Comparison of ENCODE assay signal across 38 mouse cellular contexts in genomic region chr7:44268117-44268516, GRCm38 (mm10). TPM values are rescaled to one million over a fixed set of nuclear protein-coding genes. Genes with fewer than 3 reads are reported as not detected.
"Had no signal": no experiment of that assay in that cellular context is flagged by ENCODE, and none has a peak within 500 bp of the region (broad histone marks: within the 10 kb centered on the region; RNA-seq: fewer than 3 reads in every experiment).

No protein-coding gene starts in this region.

- H3K4me2 ChIP-seq: heart, embryonic 11.5 days; heart, embryonic 13.5 days; heart, embryonic 15.5 days; hindbrain, embryonic 14.5 days; intestine, embryonic 15.5 days; limb, embryonic 12.5 days; liver, embryonic 11.5 days; liver, embryonic 13.5 days had no signal

- H3K9me3 ChIP-seq: heart, embryonic 13.5 days; heart, embryonic 15.5 days; hindbrain, embryonic 10.5 days; intestine, embryonic 15.5 days; limb, embryonic 10.5 days; limb, embryonic 12.5 days; liver, embryonic 13.5 days had no signal

- H3K4me3 ChIP-seq: gastrocnemius, adult 2 months; heart, adult 2 months; heart, embryonic 13.5 days; heart, embryonic 15.5 days; hindbrain, embryonic 10.5 days; intestine, embryonic 15.5 days; layer of hippocampus, adult 2 months; left cerebral cortex, adult 2 months; limb, embryonic 10.5 days; limb, embryonic 12.5 days; liver, embryonic 13.5 days had no signal

- H3K4me1 ChIP-seq: heart, embryonic 13.5 days had no signal

- H3K27ac ChIP-seq: gastrocnemius, adult 2 months; heart, adult 2 months; heart, embryonic 13.5 days; heart, embryonic 15.5 days; hindbrain, embryonic 10.5 days; hindbrain, embryonic 14.5 days; intestine, embryonic 15.5 days; layer of hippocampus, adult 2 months; left cerebral cortex, adult 2 months; limb, embryonic 10.5 days; limb, embryonic 12.5 days; liver, embryonic 13.5 days had no signal

- DNase-seq: gastrocnemius, adult 2 months; gastrocnemius, postnatal 10 days; gastrocnemius, postnatal 25 days; heart, adult 2 months; heart, postnatal 14 days; heart, postnatal 4 days; kidney, adult 18-20 months; kidney, adult 8-10 months; kidney, postnatal 10 days; kidney, postnatal 25 days; kidney, postnatal 4 days; liver; liver, embryonic 13.5 days had no signal

- H3K9ac ChIP-seq: heart, embryonic 13.5 days; heart, embryonic 15.5 days; hindbrain, embryonic 14.5 days; intestine, embryonic 15.5 days; limb, embryonic 12.5 days; liver, embryonic 13.5 days had no signal

- ATAC-seq: hindbrain, embryonic 16.5 days; inflammation-experienced regulatory T-cells, adult 6 months; intestine, embryonic 15.5 days; intestine, postnatal 0 days had no signal

- H3K36me3 ChIP-seq: heart, embryonic 13.5 days; heart, embryonic 15.5 days; hindbrain, embryonic 10.5 days; intestine, embryonic 15.5 days; limb, embryonic 10.5 days; limb, embryonic 12.5 days; liver, embryonic 13.5 days had no signal

RNA-seq across cellular contexts. Expression of gene Gm15517, which starts 6.9 kb away (rescaled TPM):
- total RNA-seq: gastrocnemius, adult 2 months; gastrocnemius, postnatal 10 days; gastrocnemius, postnatal 25 days; gastrocnemius, postnatal 4 days; granulocyte monocyte progenitor cell, adult 5-6 weeks; heart, adult 2 months; heart, postnatal 14 days; heart, postnatal 4 days; layer of hippocampus, adult 2 months; layer of hippocampus, postnatal 10 days; layer of hippocampus, postnatal 25 days; left cerebral cortex, adult 2 months; left cerebral cortex, postnatal 14 days; left cerebral cortex, postnatal 36 days had no signal
- polyA plus RNA-seq: heart, adult 2 months; heart, embryonic 11.5 days; heart, embryonic 13.5 days; heart, embryonic 15.5 days; heart, postnatal 0 days; hindbrain, embryonic 10.5 days; hindbrain, embryonic 14.5 days; hindbrain, embryonic 16.5 days; inflammation-experienced regulatory T-cells, adult 6 months; intestine, embryonic 15.5 days; intestine, postnatal 0 days; kidney, embryonic 14.5 days; kidney, embryonic 16.5 days; limb, embryonic 10.5 days; limb, embryonic 12.5 days; limb, embryonic 14.5 days; liver, embryonic 11.5 days; liver, embryonic 13.5 days had no signal

RNA-seq across cellular contexts. Expression of gene Acp4, which starts 10.9 kb away (rescaled TPM):
- total RNA-seq: gastrocnemius, adult 2 months; gastrocnemius, postnatal 10 days; gastrocnemius, postnatal 25 days; gastrocnemius, postnatal 4 days; granulocyte monocyte progenitor cell, adult 5-6 weeks; heart, adult 2 months; heart, postnatal 14 days; heart, postnatal 4 days; layer of hippocampus, adult 2 months; layer of hippocampus, postnatal 10 days; layer of hippocampus, postnatal 25 days; left cerebral cortex, adult 2 months; left cerebral cortex, postnatal 14 days; left cerebral cortex, postnatal 36 days had no signal
- polyA plus RNA-seq: frontal cortex, adult 2 months; heart, adult 2 months; heart, embryonic 11.5 days; heart, embryonic 13.5 days; heart, embryonic 15.5 days; heart, postnatal 0 days; hindbrain, embryonic 14.5 days; hindbrain, embryonic 16.5 days; inflammation-experienced regulatory T-cells, adult 6 months; intestine, embryonic 15.5 days; intestine, postnatal 0 days; kidney, embryonic 14.5 days; kidney, embryonic 16.5 days; limb, embryonic 12.5 days; liver, embryonic 11.5 days; liver, embryonic 13.5 days had no signal

RNA-seq across cellular contexts. Expression of gene 1700028J19Rik, which starts 21.6 kb away (rescaled TPM):
- total RNA-seq: gastrocnemius, adult 2 months had no signal

RNA-seq across cellular contexts. Expression of gene Gm36864, which starts 32.1 kb away (rescaled TPM):
- total RNA-seq: gastrocnemius, adult 2 months; gastrocnemius, postnatal 10 days; gastrocnemius, postnatal 25 days; gastrocnemius, postnatal 4 days; granulocyte monocyte progenitor cell, adult 5-6 weeks; heart, adult 2 months; heart, postnatal 14 days; heart, postnatal 4 days; layer of hippocampus, adult 2 months; layer of hippocampus, postnatal 10 days; layer of hippocampus, postnatal 25 days; left cerebral cortex, adult 2 months; left cerebral cortex, postnatal 14 days; left cerebral cortex, postnatal 36 days had no signal
- polyA plus RNA-seq: frontal cortex, adult 2 months; heart, adult 2 months; heart, embryonic 11.5 days; heart, embryonic 15.5 days; heart, postnatal 0 days; hindbrain, embryonic 10.5 days; hindbrain, embryonic 14.5 days; intestine, embryonic 15.5 days; intestine, postnatal 0 days; kidney, embryonic 14.5 days; kidney, embryonic 16.5 days; limb, embryonic 10.5 days; limb, embryonic 14.5 days; liver, embryonic 11.5 days; liver, embryonic 13.5 days had no signal
